Mouse (Mus musculus): ENCODE results near the gene Zcchc7.

Zcchc7 gene

GRCm38 (mm10) chr4:44755553-44756133 is at the start of gene Zcchc7:
Zcchc7 (plus strand) TSS chr4:44755877.
- DNase-seq (ENCODE audit: low spot score), result peak; percentile 54

- DNase-seq (ENCODE audit: low spot score), result no peak
Observed at GRCm38 (mm10) chr4:44705967-44706366, 49.7 kb upstream of the Zcchc7 start.

- DNase-seq (ENCODE audit: low spot score), result no peak
Observed at GRCm38 (mm10) chr4:44706865-44707264, 48.8 kb upstream of the Zcchc7 start.

GRCm38 (mm10) chr4:44708311-44708710 is 47.4 kb upstream of the Zcchc7 start:
- DNase-seq (ENCODE audit: low spot score), result no peak

GRCm38 (mm10) chr4:44709091-44709695 is 46.5 kb upstream of the Zcchc7 start:
- no peak for DNase-seq (ENCODE audit: low spot score)

- no peak for DNase-seq (ENCODE audit: low spot score)
Observed at GRCm38 (mm10) chr4:44709740-44710700, 45.7 kb upstream of the Zcchc7 start, which contains the start of gene Pax5. Pax5 (minus strand) TSS chr4:44710487.

- DNase-seq (ENCODE audit: low spot score), result no peak
Observed at GRCm38 (mm10) chr4:44710701-44711097, 45.0 kb upstream of the Zcchc7 start.

GRCm38 (mm10) chr4:44711136-44711900 is 44.4 kb upstream of the Zcchc7 start:
- DNase-seq (ENCODE audit: low spot score), result no peak

GRCm38 (mm10) chr4:44712051-44712700 is 43.5 kb upstream of the Zcchc7 start:
- no peak for DNase-seq (ENCODE audit: low spot score)

- DNase-seq (ENCODE audit: low spot score), result no peak
Observed at GRCm38 (mm10) chr4:44712786-44713553, 42.7 kb upstream of the Zcchc7 start.

- DNase-seq (ENCODE audit: low spot score), result no peak
Observed at GRCm38 (mm10) chr4:44713554-44714051, 42.1 kb upstream of the Zcchc7 start.

- no peak for DNase-seq (ENCODE audit: low spot score)
Observed at GRCm38 (mm10) chr4:44714111-44714621, 41.5 kb upstream of the Zcchc7 start.

GRCm38 (mm10) chr4:44715621-44716160 is 40.0 kb upstream of the Zcchc7 start:
- DNase-seq (ENCODE audit: low spot score), result no peak

- no peak for DNase-seq (ENCODE audit: low spot score)
Observed at GRCm38 (mm10) chr4:44716391-44716790, 39.3 kb upstream of the Zcchc7 start.

GRCm38 (mm10) chr4:44717676-44718075 is 38.0 kb upstream of the Zcchc7 start:
- no peak for DNase-seq (ENCODE audit: low spot score)

GRCm38 (mm10) chr4:44720046-44720445 is 35.6 kb upstream of the Zcchc7 start:
- no peak for DNase-seq (ENCODE audit: low spot score)

GRCm38 (mm10) chr4:44721237-44721636 is 34.4 kb upstream of the Zcchc7 start:
- no peak for DNase-seq (ENCODE audit: low spot score)

GRCm38 (mm10) chr4:44740471-44740870 is 15.2 kb upstream of the Zcchc7 start:
- no peak for DNase-seq (ENCODE audit: low spot score)

- peak; percentile 81 for DNase-seq (ENCODE audit: low spot score)
Observed at GRCm38 (mm10) chr4:44756134-44756951, 666 bp downstream of the Zcchc7 start.

Data from urinary bladder, postnatal 25 days (tissue).